Mouse (Mus musculus) fibroblast of lung, adult 2 months (primary cell): ENCODE data around the gene Teddm3.
"Not testable (repeated sequence)": the region's sequence is repeated elsewhere in the genome, so short reads cannot be mapped to it uniquely, and the experiment has no call there.

Experiments
- DNase-seq: peaks from one replicate; pipeline ENCODE4 v3.0.0-alpha.2; 2011; ENCODE audit warnings: low read depth

Teddm3 gene

GRCm38 (mm10) chr16:21149896-21150295 lies 3.9 kb downstream of the Teddm3 start:
- no peak for DNase-seq

- not testable (repeated sequence) for DNase-seq
Measured at GRCm38 (mm10) chr16:21148451-21148850, 5.3 kb downstream of the Teddm3 start.

GRCm38 (mm10) chr16:21136312-21137083 lies 17.3 kb downstream of the Teddm3 start:
- no peak for DNase-seq

GRCm38 (mm10) chr16:21127666-21128065 lies 26.1 kb downstream of the Teddm3 start:
- DNase-seq = not testable (repeated sequence)

GRCm38 (mm10) chr16:21122776-21123175 lies 31.0 kb downstream of the Teddm3 start:
- DNase-seq = not testable (repeated sequence)

- no peak for DNase-seq
Measured at GRCm38 (mm10) chr16:21116078-21116477, 37.7 kb downstream of the Teddm3 start.

- no peak for DNase-seq
Measured at GRCm38 (mm10) chr16:21109473-21109872, 44.3 kb downstream of the Teddm3 start.
